Mouse (Mus musculus) limb, embryonic 12.5 days (tissue): ENCODE data around the gene Aip. TPM values are rescaled to one million over a fixed set of nuclear protein-coding genes. Genes with fewer than 3 reads are reported as not detected.

Source experiments
- ATAC-seq: fragments of 200-750 bp; cut with Nextera tagmentation; 2 replicates; pipeline ENCODE4 v1.8.0; 2017; ENCODE audit warnings: low read depth, moderate TSS enrichment; ENCODE audit not compliant: insufficient number of reproducible peaks, insufficient read depth, low FRiP score, low TSS enrichment
- H3K27ac ChIP-seq: fragments of 300-500 bp; sonication (generic); 2 replicates; pipeline ENCODE4 v1.5.1; 2016; ENCODE audit warnings: mild to moderate bottlenecking, moderate library complexity
- H3K27me3 ChIP-seq: fragments of 300-500 bp; sonication (generic); 2 replicates; pipeline ENCODE4 v1.6.1; 2016; ENCODE audit warnings: mild to moderate bottlenecking, moderate library complexity
- H3K36me3 ChIP-seq: fragments of 300-500 bp; sonication (generic); 2 replicates; pipeline ENCODE4 v1.6.1; 2016; ENCODE audit warnings: mild to moderate bottlenecking, moderate library complexity
- H3K4me1 ChIP-seq: fragments of 300-500 bp; sonication (generic); replicated peaks from 2 replicates; pipeline ENCODE4 v1.6.1; 2016
- H3K4me2 ChIP-seq: fragments of 300-500 bp; sonication (generic); 2 replicates; pipeline ENCODE4 v1.6.1; 2016; ENCODE audit warnings: mild to moderate bottlenecking, moderate library complexity
- H3K4me3 ChIP-seq: fragments of 300-500 bp; sonication (generic); replicated peaks from 2 replicates; pipeline ENCODE4 v1.5.1; 2016; ENCODE audit warnings: mild to moderate bottlenecking
- H3K9ac ChIP-seq: fragments of 300-500 bp; sonication (generic); replicated peaks from 2 replicates; pipeline ENCODE4 v1.6.1; 2016; ENCODE audit warnings: mild to moderate bottlenecking, moderate library complexity
- H3K9me3 ChIP-seq: fragments of 300-500 bp; sonication (generic); 2 replicates; pipeline ENCODE4 v1.6.1; 2016; ENCODE audit warnings: mild to moderate bottlenecking, moderate library complexity
- WGBS: fragments of 180-500 bp; shearing (Covaris S2); methylation state at CpG from one replicate; pipeline ENCODE4 v1.1.7; 2016; 5-methylcytosine and 5-hydroxymethylcytosine counted together
- polyA plus RNA-seq: library from polyadenylated mRNA; unstranded; fragments of >200 nt; fragmentation: Nextera tagmentation; extraction: Ambion mirVana; gene quantifications from 2 replicates; pipeline ENCODE4 v1.2.1, GENCODE M21; 2016

The Aip gene
- polyA plus RNA-seq, 1 experiment from 2014 or later = 87.5 TPM

- Histone ChIP-seq H3K36me3 (peaks cover 6% of the 10 kb centered on the region; the same call in 1 of the 2 replicates), H3K27ac (no peak overlapping the region), H3K4me1 (peaks cover 23% of the 10 kb centered on the region), H3K27me3 (peaks cover 37% of the 10 kb centered on the region), H3K4me3 (no peak overlapping the region), H3K9ac (peak overlapping the region; percentile 18; the same call in 1 of the 2 replicates), H3K4me2 (no peak overlapping the region), H3K9me3 (no peaks in the 10 kb centered on the region)
- 90% methylated on average over 16 of the region's 16 CpGs for WGBS
- ATAC-seq = no peak
These were observed 20.9 kb downstream of the Aip start for GRCm38 (mm10) chr19:4104675-4105194.

GRCm38 (mm10) chr19:4103792-4104191 lies 21.9 kb downstream of the Aip start:
- Histone ChIP-seq H3K4me1 (peaks cover 32% of the 10 kb centered on the region), H3K4me2 (no peak overlapping the region), H3K4me3 (no peak overlapping the region), H3K9ac (no peak overlapping the region), H3K27ac (no peak overlapping the region), H3K36me3 (peaks cover 6% of the 10 kb centered on the region; the same call in 1 of the 2 replicates), H3K27me3 (peaks cover 46% of the 10 kb centered on the region), H3K9me3 (no peaks in the 10 kb centered on the region)
- 62% methylated on average over 3 of the region's 3 CpGs for WGBS
- no peak for ATAC-seq

- ATAC-seq = no peak
- H3K9me3 ChIP-seq = no peaks in the 10 kb centered on the region
- peaks cover 46% of the 10 kb centered on the region for H3K27me3 ChIP-seq
- H3K9ac ChIP-seq = no peak overlapping the region
- H3K27ac ChIP-seq = no peak overlapping the region
- no peak overlapping the region for H3K4me2 ChIP-seq
- H3K36me3 ChIP-seq = peaks cover 6% of the 10 kb centered on the region; the same call in 1 of the 2 replicates
- H3K4me3 ChIP-seq = no peak overlapping the region
- 95% methylated on average over 18 of the region's 18 CpGs for WGBS
- peaks cover 37% of the 10 kb centered on the region for H3K4me1 ChIP-seq
These were observed 22.4 kb downstream of the Aip start for GRCm38 (mm10) chr19:4103294-4103693.

- H3K27ac ChIP-seq = no peak overlapping the region
- no peak overlapping the region for H3K9ac ChIP-seq
- H3K4me1 ChIP-seq = peaks cover 41% of the 10 kb centered on the region
- H3K4me3 ChIP-seq = no peak overlapping the region
- no peaks in the 10 kb centered on the region for H3K9me3 ChIP-seq
- H3K27me3 ChIP-seq = peaks cover 46% of the 10 kb centered on the region
- 91% methylated on average over 12 of the region's 12 CpGs for WGBS
- H3K4me2 ChIP-seq = no peak overlapping the region
- no peak for ATAC-seq
- H3K36me3 ChIP-seq = peaks cover 6% of the 10 kb centered on the region; the same call in 1 of the 2 replicates
These were observed 23.0 kb downstream of the Aip start for GRCm38 (mm10) chr19:4102626-4103025.

GRCm38 (mm10) chr19:4102049-4102448 lies 23.6 kb downstream of the Aip start:
- no peaks in the 10 kb centered on the region for H3K9me3 ChIP-seq
- 84% methylated on average over 2 of the region's 2 CpGs for WGBS
- H3K9ac ChIP-seq = no peak overlapping the region
- peaks cover 6% of the 10 kb centered on the region; the same call in 1 of the 2 replicates for H3K36me3 ChIP-seq
- no peak overlapping the region for H3K4me2 ChIP-seq
- no peak for ATAC-seq
- H3K27ac ChIP-seq = no peak overlapping the region
- peaks cover 46% of the 10 kb centered on the region for H3K27me3 ChIP-seq
- H3K4me3 ChIP-seq = no peak overlapping the region
- peaks cover 44% of the 10 kb centered on the region for H3K4me1 ChIP-seq

- H3K4me1 ChIP-seq = peaks cover 46% of the 10 kb centered on the region
- WGBS = 59% methylated on average over 6 of the region's 6 CpGs
- H3K27me3 ChIP-seq = peaks cover 46% of the 10 kb centered on the region
- H3K9ac ChIP-seq = peak overlapping the region; percentile 66; the same call in 1 of the 2 replicates
- peak overlapping the region; percentile 51 for H3K4me3 ChIP-seq
- H3K9me3 ChIP-seq = no peaks in the 10 kb centered on the region
- H3K36me3 ChIP-seq = peaks cover 6% of the 10 kb centered on the region; the same call in 1 of the 2 replicates
- H3K27ac ChIP-seq = no peak overlapping the region
- peak overlapping the region; percentile 95 for H3K4me2 ChIP-seq
- ATAC-seq = no peak
These were observed 24.2 kb downstream of the Aip start for GRCm38 (mm10) chr19:4101466-4101865.

- 1% methylated on average over 48 of the region's 52 CpGs for WGBS
- Histone ChIP-seq H3K4me2 (peak overlapping the region; percentile 95), H3K36me3 (peaks cover 6% of the 10 kb centered on the region; the same call in 1 of the 2 replicates), H3K4me3 (peak overlapping the region; percentile 51), H3K9ac (peak overlapping the region; percentile 66), H3K27ac (no peak overlapping the region), H3K4me1 (peaks cover 52% of the 10 kb centered on the region), H3K27me3 (peaks cover 46% of the 10 kb centered on the region), H3K9me3 (no peaks in the 10 kb centered on the region)
- no peak for ATAC-seq
These were observed 24.9 kb downstream of the Aip start for GRCm38 (mm10) chr19:4100718-4101261.

GRCm38 (mm10) chr19:4099837-4100717 lies 25.6 kb downstream of the Aip start, which contains the start of gene Pitpnm1:
Pitpnm1 (plus strand) TSS chr19:4099998.
- peak within 1 kb of the TSS; percentile 95 for H3K4me2 ChIP-seq
- peak within 1 kb of the TSS; percentile 51 for H3K4me3 ChIP-seq
- 1% methylated on average over 53 of the region's 53 CpGs for WGBS
- H3K9me3 ChIP-seq = no peaks in the 10 kb centered on the region
- H3K4me1 ChIP-seq = peaks cover 52% of the 10 kb centered on the region
- ATAC-seq = no peak
- peaks cover 6% of the 10 kb centered on the region; the same call in 1 of the 2 replicates for H3K36me3 ChIP-seq
- H3K27me3 ChIP-seq = peaks cover 46% of the 10 kb centered on the region
- peak within 1 kb of the TSS; percentile 66 for H3K9ac ChIP-seq
- H3K27ac ChIP-seq = no peak within 1 kb of the TSS

- no peak overlapping the region; the same call in 1 of the 2 replicates for H3K4me3 ChIP-seq
- no peak overlapping the region for H3K27ac ChIP-seq
- H3K9me3 ChIP-seq = no peaks in the 10 kb centered on the region
- 6% methylated on average over 9 of the region's 9 CpGs for WGBS
- no peak overlapping the region for H3K9ac ChIP-seq
- peaks cover 46% of the 10 kb centered on the region for H3K27me3 ChIP-seq
- ATAC-seq = no peak
- H3K4me1 ChIP-seq = peaks cover 49% of the 10 kb centered on the region
- H3K4me2 ChIP-seq = peak overlapping the region; percentile 95
- H3K36me3 ChIP-seq = peaks cover 6% of the 10 kb centered on the region; the same call in 1 of the 2 replicates
These were observed 26.6 kb downstream of the Aip start for GRCm38 (mm10) chr19:4099056-4099455.

GRCm38 (mm10) chr19:4098426-4098825 lies 27.2 kb downstream of the Aip start:
- Histone ChIP-seq H3K27ac (no peak overlapping the region), H3K4me1 (peaks cover 49% of the 10 kb centered on the region), H3K9me3 (no peaks in the 10 kb centered on the region), H3K36me3 (peaks cover 2% of the 10 kb centered on the region; the same call in 1 of the 2 replicates), H3K27me3 (peaks cover 46% of the 10 kb centered on the region), H3K9ac (no peak overlapping the region), H3K4me2 (0 out of 2 replicates have a peak overlapping the region, but pooled peaks have one; percentile 95), H3K4me3 (no peak overlapping the region)
- no peak for ATAC-seq
- WGBS = 90% methylated on average over 13 of the region's 13 CpGs

GRCm38 (mm10) chr19:4097441-4097825 lies 28.2 kb downstream of the Aip start:
- Histone ChIP-seq H3K4me3 (peak overlapping the region; percentile 61), H3K9ac (peak overlapping the region; percentile 57), H3K4me1 (peaks cover 49% of the 10 kb centered on the region), H3K36me3 (no peaks in the 10 kb centered on the region), H3K27ac (peak overlapping the region; percentile 59), H3K27me3 (peaks cover 36% of the 10 kb centered on the region), H3K4me2 (peak overlapping the region; percentile 76), H3K9me3 (no peaks in the 10 kb centered on the region)
- 1% methylated on average over 21 of the region's 21 CpGs for WGBS
- peak; percentile 12 for ATAC-seq
